Mouse (Mus musculus): ENCODE data around the gene Gm21983. TPM values are rescaled to one million over a fixed set of nuclear protein-coding genes. Genes with fewer than 3 reads are reported as not detected.
A peak's percentile ranks its signal among the peaks of the same experiment; 100 is the strongest.

Gm21983 gene
- polyA plus RNA-seq, 1 experiment from 2014 or later, result not detected

DNA sequence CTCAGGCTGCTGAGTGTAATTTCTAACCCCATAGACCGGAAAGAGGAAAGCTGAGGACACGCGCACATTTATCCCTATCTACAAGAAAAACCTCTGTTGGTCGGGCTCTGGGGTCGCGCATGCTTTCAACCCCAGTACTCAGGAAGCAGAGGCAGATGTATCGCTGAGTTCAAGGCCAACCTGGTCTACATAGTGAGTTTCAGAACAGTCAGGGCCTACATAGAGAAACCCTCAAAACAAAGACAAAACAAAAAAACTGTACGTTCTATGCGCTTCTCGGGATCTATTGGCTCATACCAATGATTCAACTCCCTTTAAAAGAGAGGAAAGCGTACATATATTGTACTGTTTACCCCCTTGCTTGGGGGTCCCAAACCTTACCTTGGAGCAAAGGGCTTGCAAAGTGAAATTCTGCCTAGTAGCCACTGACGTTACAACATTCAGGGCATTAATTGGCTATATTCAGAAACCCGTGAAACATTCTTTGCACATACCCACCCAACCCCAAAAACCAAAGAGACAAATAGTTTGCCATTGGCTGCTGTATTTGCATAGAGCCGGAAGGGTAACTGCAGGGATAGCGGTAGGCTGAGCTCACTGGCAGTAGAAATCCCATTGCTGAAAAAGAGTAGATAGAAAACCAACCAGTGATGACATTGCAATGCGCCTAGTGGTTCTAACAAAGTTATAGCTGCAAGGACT is 1.5 kb downstream of the Gm21983 start:
- Histone ChIP-seq H3K4me1 (ENCODE audit: control insufficient read depth, low read depth, low read length) (peaks cover 19% of the 10 kb centered on the region), H3K4me2 (ENCODE audit: low read depth, low read length) (peak overlapping the region; percentile 77), H3K4me3 (ENCODE audit: low read depth, low read length) (peak overlapping the region; percentile 89), H3K9ac (ENCODE audit: low read depth, low read length) (peak overlapping the region; percentile 46), H3K27me3 (ENCODE audit: control insufficient read depth, insufficient read depth, low read depth, low read length) (no peaks in the 10 kb centered on the region), H3K9me3 (replicated peaks; ENCODE audit: control insufficient read depth, low read length) (no peaks in the 10 kb centered on the region), H3K36me3 (ENCODE audit: control insufficient read depth, insufficient read depth) (no peaks in the 10 kb centered on the region), H3K27ac (ENCODE audit: low read length) (peak overlapping the region; percentile 27; the same call in 1 of the 2 replicates)
- WGBS (ENCODE audit: insufficient replicate concordance), result 45% methylated on average over 16 of the region's 16 CpGs
- ATAC-seq (ENCODE audit: low read depth), result no peak

DNA sequence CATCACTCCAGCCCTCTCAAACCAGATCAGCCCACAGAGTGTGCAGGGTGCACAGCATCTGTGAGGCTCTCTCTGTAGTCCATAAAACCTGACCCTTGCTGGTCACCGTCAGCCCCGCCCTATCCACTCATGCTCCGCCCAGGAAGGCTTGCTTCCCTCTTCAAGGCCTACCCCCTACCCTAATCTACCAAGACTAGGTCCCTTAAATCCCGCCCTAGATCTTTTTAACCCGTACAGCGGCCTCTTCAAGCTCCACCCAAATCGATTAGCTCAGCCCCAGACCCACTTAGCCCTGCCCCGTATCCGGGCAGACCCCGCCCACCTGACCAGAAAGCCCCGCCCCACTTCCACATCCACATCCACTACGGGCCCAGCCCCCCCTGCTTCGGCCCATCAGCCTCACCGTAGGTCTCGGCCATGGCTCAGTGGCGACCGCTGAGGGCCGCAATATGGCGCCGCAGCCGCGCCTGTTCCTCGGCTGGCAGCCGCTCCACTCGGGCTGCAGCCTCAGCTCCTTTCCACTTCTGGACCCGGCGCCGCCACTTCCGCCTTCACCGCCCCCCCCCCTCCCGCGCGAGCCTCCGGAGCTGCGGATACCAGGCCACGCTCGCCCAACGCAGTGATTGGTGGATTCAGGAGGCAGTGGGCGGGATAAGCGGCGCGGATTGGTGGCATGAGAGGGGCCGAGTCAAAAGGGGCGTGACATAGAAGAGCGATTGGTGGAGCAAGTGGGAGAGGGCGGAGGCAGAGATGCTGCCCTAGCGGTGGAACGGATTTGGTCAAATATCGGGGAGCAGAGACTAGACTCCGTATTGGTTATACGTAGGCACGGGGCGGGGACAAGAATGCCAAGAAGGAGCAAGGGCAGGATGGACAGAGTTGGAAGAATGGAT is 2.3 kb downstream of the Gm21983 start, which contains the start of gene Rab4b:
TSS of gene Rab4b (minus strand) at position 573 of the 893 bp plus-strand sequence.
- Histone ChIP-seq H3K27me3 (ENCODE audit: control insufficient read depth, insufficient read depth, low read depth, low read length) (no peaks in the 10 kb centered on the region), H3K9me3 (replicated peaks; ENCODE audit: control insufficient read depth, low read length) (no peaks in the 10 kb centered on the region), H3K4me1 (ENCODE audit: control insufficient read depth, low read depth, low read length) (peaks cover 19% of the 10 kb centered on the region), H3K36me3 (ENCODE audit: control insufficient read depth, insufficient read depth) (no peaks in the 10 kb centered on the region), H3K4me3 (ENCODE audit: low read depth, low read length) (peak within 1 kb of the TSS; percentile 89), H3K9ac (ENCODE audit: low read depth, low read length) (peak within 1 kb of the TSS; percentile 77), H3K4me2 (ENCODE audit: low read depth, low read length) (peak within 1 kb of the TSS; percentile 77), H3K27ac (ENCODE audit: low read length) (peak within 1 kb of the TSS; percentile 91)
- peak; percentile 95 for ATAC-seq (ENCODE audit: low read depth)
- under 1% methylated on average over 53 of the region's 53 CpGs for WGBS (ENCODE audit: insufficient replicate concordance)

DNA sequence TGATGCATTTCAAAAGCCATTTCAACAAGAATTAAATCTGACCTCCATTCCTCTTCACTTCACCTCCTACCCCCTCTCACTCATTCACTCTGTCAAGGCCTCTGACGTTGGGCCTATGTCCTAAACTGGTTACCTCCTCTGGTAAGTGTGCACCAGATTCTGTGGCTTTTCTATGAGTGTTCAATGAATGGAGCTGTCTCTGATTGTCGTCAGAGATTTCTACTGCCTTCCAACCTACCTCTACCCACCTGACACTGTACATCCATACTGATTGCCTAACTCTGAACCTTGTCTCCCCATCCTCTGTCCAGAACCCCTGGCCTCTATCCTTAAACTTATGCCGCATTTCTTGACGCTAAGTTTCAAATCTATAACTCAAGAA is 3.0 kb downstream of the Gm21983 start:
- peak overlapping the region; percentile 89 for H3K4me3 ChIP-seq (ENCODE audit: low read depth, low read length)
- WGBS (ENCODE audit: insufficient replicate concordance), result 16% methylated on average over 4 of the region's 4 CpGs
- peak overlapping the region; percentile 77 for H3K4me2 ChIP-seq (ENCODE audit: low read depth, low read length)
- no peaks in the 10 kb centered on the region for H3K27me3 ChIP-seq (ENCODE audit: control insufficient read depth, insufficient read depth, low read depth, low read length)
- ATAC-seq (ENCODE audit: low read depth), result peak; percentile 0
- H3K36me3 ChIP-seq (ENCODE audit: control insufficient read depth, insufficient read depth), result no peaks in the 10 kb centered on the region
- peaks cover 19% of the 10 kb centered on the region for H3K4me1 ChIP-seq (ENCODE audit: control insufficient read depth, low read depth, low read length)
- H3K27ac ChIP-seq (ENCODE audit: low read length), result peak overlapping the region; percentile 91
- no peaks in the 10 kb centered on the region for H3K9me3 ChIP-seq (replicated peaks; ENCODE audit: control insufficient read depth, low read length)
- peak overlapping the region; percentile 77 for H3K9ac ChIP-seq (ENCODE audit: low read depth, low read length)

DNA sequence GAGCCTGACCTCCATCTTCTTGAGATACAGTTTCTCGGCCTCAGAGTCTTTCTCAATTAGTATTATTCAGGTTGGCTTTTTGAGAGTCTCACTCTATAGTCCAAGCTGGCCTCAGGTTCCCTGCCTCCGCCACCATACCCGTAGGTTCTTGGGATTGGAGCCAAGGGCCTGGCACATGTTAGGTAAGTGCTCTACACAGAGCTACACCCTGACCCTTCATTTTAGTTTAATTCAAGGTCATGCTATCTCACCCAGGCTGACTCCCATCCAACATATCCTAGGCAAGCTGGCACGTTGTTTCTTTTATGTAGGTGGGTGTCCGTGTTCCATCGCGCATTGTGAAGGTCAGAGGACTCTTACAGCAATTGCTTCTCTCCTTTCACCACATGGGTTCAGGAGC is 6.0 kb downstream of the Gm21983 start:
- no peaks in the 10 kb centered on the region for H3K27me3 ChIP-seq (ENCODE audit: control insufficient read depth, insufficient read depth, low read depth, low read length)
- 85% methylated on average over 7 of the region's 7 CpGs for WGBS (ENCODE audit: insufficient replicate concordance)
- H3K9ac ChIP-seq (ENCODE audit: low read depth, low read length), result no peak overlapping the region
- no peak overlapping the region for H3K4me2 ChIP-seq (ENCODE audit: low read depth, low read length)
- no peak overlapping the region for H3K27ac ChIP-seq (ENCODE audit: low read length)
- peaks cover 15% of the 10 kb centered on the region for H3K4me1 ChIP-seq (ENCODE audit: control insufficient read depth, low read depth, low read length)
- H3K9me3 ChIP-seq (replicated peaks; ENCODE audit: control insufficient read depth, low read length), result no peaks in the 10 kb centered on the region
- ATAC-seq (ENCODE audit: low read depth), result no peak
- no peak overlapping the region for H3K4me3 ChIP-seq (ENCODE audit: low read depth, low read length)
- H3K36me3 ChIP-seq (ENCODE audit: control insufficient read depth, insufficient read depth), result peaks cover 3% of the 10 kb centered on the region; the same call in 1 of the 2 replicates

DNA sequence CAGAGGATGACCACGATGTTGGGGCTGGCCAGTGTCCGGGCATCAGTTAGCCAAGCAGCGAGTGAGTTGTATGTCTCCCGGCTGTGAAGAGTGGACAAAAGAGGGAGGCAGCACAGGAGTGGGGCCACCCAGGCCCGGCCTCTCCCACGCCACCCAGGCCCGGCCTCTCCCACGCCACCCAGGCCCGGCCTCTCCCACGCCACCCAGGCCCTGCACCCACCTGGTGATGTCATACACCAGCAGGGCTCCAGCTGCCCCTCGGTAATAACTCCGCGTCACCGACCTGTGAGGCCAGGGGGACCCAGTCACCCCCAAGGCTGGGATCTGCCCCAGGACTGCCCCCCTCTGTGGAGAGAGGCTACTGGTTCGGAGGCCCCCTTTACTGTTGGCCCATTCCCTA is 6.4 kb downstream of the Gm21983 start:
- H3K4me1 ChIP-seq (ENCODE audit: control insufficient read depth, low read depth, low read length), result peaks cover 12% of the 10 kb centered on the region
- 84% methylated on average over 15 of the region's 15 CpGs for WGBS (ENCODE audit: insufficient replicate concordance)
- no peak overlapping the region for H3K9ac ChIP-seq (ENCODE audit: low read depth, low read length)
- H3K4me2 ChIP-seq (ENCODE audit: low read depth, low read length), result no peak overlapping the region
- no peaks in the 10 kb centered on the region for H3K27me3 ChIP-seq (ENCODE audit: control insufficient read depth, insufficient read depth, low read depth, low read length)
- H3K36me3 ChIP-seq (ENCODE audit: control insufficient read depth, insufficient read depth), result peaks cover 3% of the 10 kb centered on the region; the same call in 1 of the 2 replicates
- no peaks in the 10 kb centered on the region for H3K9me3 ChIP-seq (replicated peaks; ENCODE audit: control insufficient read depth, low read length)
- no peak overlapping the region for H3K4me3 ChIP-seq (ENCODE audit: low read depth, low read length)
- H3K27ac ChIP-seq (ENCODE audit: low read length), result no peak overlapping the region
- ATAC-seq (ENCODE audit: low read depth), result no peak

DNA sequence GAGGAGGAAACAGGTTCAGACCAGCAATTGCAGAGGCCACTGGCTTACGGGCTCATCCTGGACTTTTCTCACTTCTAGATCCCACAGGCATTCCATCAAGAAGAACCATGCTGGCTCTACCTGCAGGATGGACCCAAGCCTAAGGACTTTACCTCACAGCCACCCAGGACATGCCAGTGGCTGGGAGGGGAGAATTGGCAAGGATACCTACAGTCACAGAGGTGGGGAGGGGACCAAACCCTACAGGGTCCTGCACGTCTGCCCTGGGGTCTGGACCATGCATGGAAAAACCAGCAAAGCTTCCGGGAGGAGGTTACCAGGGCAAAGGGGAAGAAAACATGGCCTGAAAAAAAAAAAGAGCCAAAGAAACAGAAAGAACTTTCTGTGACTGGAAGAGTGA is 9.9 kb downstream of the Gm21983 start:
- 76% methylated on average over 3 of the region's 3 CpGs for WGBS (ENCODE audit: insufficient replicate concordance)
- Histone ChIP-seq H3K4me1 (ENCODE audit: control insufficient read depth, low read depth, low read length) (peaks cover 18% of the 10 kb centered on the region), H3K27me3 (ENCODE audit: control insufficient read depth, insufficient read depth, low read depth, low read length) (no peaks in the 10 kb centered on the region), H3K36me3 (ENCODE audit: control insufficient read depth, insufficient read depth) (peaks cover 3% of the 10 kb centered on the region; the same call in 1 of the 2 replicates), H3K9ac (ENCODE audit: low read depth, low read length) (no peak overlapping the region), H3K4me2 (ENCODE audit: low read depth, low read length) (no peak overlapping the region), H3K9me3 (replicated peaks; ENCODE audit: control insufficient read depth, low read length) (no peaks in the 10 kb centered on the region), H3K4me3 (ENCODE audit: low read depth, low read length) (no peak overlapping the region), H3K27ac (ENCODE audit: low read length) (no peak overlapping the region)
- no peak for ATAC-seq (ENCODE audit: low read depth)

DNA sequence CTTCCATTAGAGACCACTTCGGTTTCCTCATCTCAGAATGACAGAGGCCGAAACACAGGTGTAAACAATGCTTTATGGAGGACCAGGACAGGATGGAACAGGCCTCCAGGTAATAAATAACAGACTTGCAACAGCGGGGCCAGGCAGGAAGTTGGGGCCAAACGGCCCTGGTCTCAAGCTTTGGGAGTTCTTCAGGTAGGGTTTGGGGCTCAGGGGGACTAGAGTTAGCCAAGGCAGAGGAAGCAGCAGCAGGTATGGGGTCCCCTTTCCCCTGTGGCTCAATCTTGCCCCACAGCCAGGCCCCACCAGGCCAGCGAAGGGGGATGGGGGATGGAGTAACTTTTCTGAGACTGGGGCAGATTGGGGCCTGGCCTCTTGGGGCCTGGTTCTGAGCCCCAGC is 12.5 kb downstream of the Gm21983 start:
- H3K9me3 ChIP-seq (replicated peaks; ENCODE audit: control insufficient read depth, low read length), result no peaks in the 10 kb centered on the region
- no peaks in the 10 kb centered on the region for H3K27me3 ChIP-seq (ENCODE audit: control insufficient read depth, insufficient read depth, low read depth, low read length)
- H3K4me1 ChIP-seq (ENCODE audit: control insufficient read depth, low read depth, low read length), result peaks cover 32% of the 10 kb centered on the region
- H3K36me3 ChIP-seq (ENCODE audit: control insufficient read depth, insufficient read depth), result peaks cover 3% of the 10 kb centered on the region; the same call in 1 of the 2 replicates
- no peak overlapping the region for H3K4me2 ChIP-seq (ENCODE audit: low read depth, low read length)
- WGBS (ENCODE audit: insufficient replicate concordance), result 66% methylated on average over 5 of the region's 5 CpGs
- peak overlapping the region; percentile 60 for H3K27ac ChIP-seq (ENCODE audit: low read length)
- H3K4me3 ChIP-seq (ENCODE audit: low read depth, low read length), result no peak overlapping the region
- H3K9ac ChIP-seq (ENCODE audit: low read depth, low read length), result no peak overlapping the region; the same call in 1 of the 2 replicates
- ATAC-seq (ENCODE audit: low read depth), result no peak

DNA sequence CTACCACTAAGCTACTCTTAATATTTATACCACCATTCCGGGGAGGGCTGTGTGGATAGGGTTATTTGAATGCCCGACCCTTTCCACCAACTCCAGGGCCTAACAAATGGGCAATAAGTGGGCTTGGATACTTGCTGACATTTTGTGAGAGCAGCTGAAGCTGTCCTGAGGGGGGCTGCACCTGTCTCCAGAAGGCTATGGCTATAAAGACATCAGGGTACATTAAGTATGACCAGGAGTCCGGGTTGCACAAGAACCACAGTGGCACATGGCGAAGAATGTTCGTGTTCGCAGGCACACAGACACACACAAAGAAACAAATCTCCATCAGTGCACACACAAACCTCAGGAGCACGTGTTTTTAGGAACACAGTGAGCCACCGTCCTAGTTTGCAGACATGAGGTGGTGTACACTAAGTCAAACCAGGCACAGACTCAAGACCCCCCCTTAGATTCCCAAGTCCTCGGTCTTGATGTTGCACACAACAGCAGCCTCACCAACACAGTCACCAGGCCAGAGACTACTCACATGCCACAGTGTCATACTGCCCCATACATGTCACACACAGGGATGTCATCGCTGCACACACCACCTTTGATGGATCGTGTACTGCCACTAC is 13.3 kb downstream of the Gm21983 start:
- Histone ChIP-seq H3K27ac (ENCODE audit: low read length) (peak overlapping the region; percentile 95), H3K4me3 (ENCODE audit: low read depth, low read length) (peak overlapping the region; percentile 77), H3K36me3 (ENCODE audit: control insufficient read depth, insufficient read depth) (peaks cover 3% of the 10 kb centered on the region; the same call in 1 of the 2 replicates), H3K9me3 (replicated peaks; ENCODE audit: control insufficient read depth, low read length) (no peaks in the 10 kb centered on the region), H3K4me2 (ENCODE audit: low read depth, low read length) (peak overlapping the region; percentile 87), H3K9ac (ENCODE audit: low read depth, low read length) (peak overlapping the region; percentile 87), H3K4me1 (ENCODE audit: control insufficient read depth, low read depth, low read length) (peaks cover 39% of the 10 kb centered on the region), H3K27me3 (ENCODE audit: control insufficient read depth, insufficient read depth, low read depth, low read length) (no peaks in the 10 kb centered on the region)
- WGBS (ENCODE audit: insufficient replicate concordance), result 64% methylated on average over 11 of the region's 11 CpGs
- ATAC-seq (ENCODE audit: low read depth), result no peak
